Mouse (Mus musculus): ENCODE measurements around the gene Aunip.

DNA sequence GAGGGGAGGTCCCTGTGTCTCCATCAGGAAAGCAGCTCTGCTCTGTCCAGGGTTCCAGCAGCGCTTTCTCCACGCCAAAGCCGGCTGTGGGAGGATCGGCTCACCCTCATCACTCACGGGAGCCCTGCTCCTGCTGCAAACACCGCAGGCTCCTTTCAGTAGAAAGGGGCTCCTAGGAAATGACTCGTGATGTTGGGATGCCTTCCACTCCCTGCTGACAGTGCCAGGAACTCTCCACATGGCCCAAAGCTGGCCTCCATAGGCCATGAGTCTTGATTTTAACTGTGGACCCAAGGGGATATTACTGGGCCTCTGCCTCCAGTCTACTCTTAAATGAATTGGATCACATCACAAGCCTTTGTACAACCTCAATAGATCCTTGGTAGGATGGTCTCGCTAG, 59.0 kb downstream of the Aunip start:
- TF ChIP-seq POLR2A (IDR thresholded peaks at IDR 0.05; ENCODE audit: low read depth, low read length), result no peak
- no peak for TF ChIP-seq CTCF (conservative IDR thresholded peaks at IDR 0.05; ENCODE audit: insufficient read depth, insufficient read length, low read depth, low read length)

Measured in kidney, adult 2 months (tissue).